Mouse (Mus musculus) layer of hippocampus, adult 9-11 months (tissue): Measurements from ENCODE around the gene Prodh2.
A peak's percentile ranks its signal among the peaks of the same experiment; 100 is the strongest.
"Not testable (repeated sequence)": the region's sequence is repeated elsewhere in the genome, so short reads cannot be mapped to it uniquely, and the experiment has no call there.

Source experiments
- DNase-seq: peaks from one replicate; pipeline ENCODE4 v3.0.0; 2022

The Prodh2 gene

DNA sequence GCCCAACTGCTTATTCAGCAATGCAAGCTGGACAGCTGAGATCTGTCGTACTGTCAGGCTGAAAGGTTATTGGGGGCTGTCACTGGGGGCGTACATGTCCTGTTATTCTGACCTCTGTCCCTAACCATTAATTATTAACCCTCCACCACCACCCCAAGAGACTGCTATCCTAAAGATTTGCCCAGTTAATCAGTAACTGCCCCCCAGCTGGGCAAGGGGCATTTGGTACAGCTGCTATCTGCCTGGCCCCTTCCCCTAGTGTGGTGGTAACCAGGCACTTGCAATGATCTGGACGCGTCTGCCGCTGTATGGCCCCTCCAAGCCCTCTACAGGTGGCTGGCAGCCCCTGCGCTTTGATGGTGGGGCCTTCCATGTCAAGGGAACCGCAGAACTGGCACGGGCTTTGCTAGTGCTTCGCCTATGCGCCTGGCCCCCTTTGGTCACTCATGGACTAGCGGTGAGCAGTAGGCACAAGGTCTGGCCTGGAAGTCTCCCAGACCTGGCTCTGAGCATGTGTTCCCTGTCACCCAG lies at the start of gene Prodh2:
Prodh2 (plus strand) TSS at position 222 of the 531 bp plus-strand sequence.
- no peak for DNase-seq

DNA sequence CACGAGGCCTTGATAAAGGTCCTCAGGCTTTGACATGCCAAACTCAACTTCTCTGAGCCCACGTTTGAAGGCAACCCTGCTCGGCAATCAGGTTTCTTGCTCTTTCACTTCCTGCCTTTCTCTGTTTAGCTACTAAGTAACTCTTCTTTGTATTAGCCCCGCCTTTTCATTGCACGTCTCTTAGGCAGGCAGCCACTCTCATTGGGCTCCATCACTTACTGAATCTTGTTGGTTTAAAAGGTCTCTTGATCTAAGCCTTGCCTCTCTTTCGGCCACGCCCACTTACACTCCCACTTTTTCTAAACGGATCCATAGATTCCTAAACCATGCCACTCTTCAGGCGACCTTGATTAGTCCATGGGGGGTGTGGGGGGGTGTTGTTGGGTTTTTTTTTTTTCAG lies 49.7 kb upstream of the Prodh2 start:
- no peak for DNase-seq

DNA sequence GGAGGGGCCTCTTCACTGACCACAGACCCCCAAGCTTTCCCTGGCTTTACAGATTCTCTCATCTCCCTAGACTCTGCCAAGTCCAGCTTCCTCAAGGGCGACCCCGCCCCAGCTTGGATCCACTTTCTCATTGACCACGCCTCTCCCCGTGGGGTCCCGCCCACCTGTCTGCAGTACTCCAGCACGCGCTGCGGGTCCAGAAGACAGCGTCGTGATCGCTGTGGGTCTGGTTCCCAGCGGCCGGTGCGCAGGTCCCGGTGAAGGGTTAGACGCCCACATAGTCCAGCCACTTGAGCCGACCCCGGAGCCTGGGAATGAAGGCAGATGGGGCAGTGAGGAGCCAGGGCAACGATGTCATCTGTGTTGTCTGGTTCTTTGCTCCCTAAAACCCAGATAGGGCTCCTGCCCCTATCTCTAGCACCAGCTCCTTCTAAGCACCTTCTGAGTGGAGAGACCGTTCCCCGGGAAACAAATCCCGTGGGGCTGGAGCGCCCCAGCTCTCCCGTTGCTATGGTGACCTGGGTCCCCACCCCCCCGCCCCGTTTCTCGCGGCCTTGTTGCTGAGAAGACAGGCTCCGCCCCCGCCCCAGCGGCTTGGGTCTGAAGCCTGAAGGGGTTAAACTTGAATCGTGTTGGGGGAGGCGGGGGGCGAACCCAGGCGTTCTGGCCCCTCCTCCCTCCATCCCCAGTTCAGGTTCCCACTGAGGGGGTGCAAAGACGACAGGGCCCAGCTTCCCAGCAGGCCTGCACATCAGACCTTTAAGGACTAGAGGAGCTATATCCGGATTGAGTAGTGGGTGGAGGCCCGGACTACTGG lies 49.1 kb upstream of the Prodh2 start:
- peak; percentile 89 for DNase-seq

DNA sequence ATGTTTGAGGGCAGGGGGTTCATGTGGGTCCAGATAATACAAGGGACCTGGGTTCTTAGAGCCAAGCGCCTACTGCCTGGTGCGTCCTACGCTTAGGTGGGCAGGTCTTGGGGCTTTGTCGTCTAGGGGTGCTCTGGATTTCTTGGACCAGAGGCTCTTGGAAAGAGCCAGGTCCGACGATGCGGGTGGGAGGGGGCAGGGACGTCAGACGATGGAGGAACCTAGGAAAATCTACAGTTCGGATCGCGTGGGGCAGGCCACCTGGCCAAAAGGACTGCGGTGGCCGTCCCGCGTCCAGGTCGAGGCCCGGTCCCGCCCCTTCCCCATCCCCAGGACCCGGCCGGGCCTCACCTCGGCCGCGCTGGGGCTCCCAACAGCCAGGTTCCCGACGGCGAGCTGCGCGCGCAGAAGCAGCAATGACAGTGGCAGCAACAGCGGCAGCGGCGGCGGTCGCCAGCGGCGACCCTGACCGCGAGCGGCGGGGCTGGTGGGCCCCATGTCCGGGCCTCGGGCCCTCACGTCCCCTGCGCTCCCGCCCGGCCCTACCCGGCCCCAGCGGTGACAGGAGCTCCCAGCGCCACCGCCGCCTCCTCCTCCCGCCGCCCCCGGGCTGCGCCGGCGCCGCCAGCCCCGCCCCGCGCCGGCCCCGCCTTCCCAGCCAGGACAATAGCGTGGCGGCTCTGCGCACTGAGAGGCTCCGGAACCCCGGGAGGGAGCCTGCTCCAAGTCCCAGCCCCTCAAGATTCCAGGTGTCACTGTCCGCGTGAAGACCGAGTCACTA lies 48.3 kb upstream of the Prodh2 start, which contains the start of gene Aplp1:
Aplp1 (minus strand) TSS at position 565 of the 781 bp plus-strand sequence.
- DNase-seq = peak; percentile 84

DNA sequence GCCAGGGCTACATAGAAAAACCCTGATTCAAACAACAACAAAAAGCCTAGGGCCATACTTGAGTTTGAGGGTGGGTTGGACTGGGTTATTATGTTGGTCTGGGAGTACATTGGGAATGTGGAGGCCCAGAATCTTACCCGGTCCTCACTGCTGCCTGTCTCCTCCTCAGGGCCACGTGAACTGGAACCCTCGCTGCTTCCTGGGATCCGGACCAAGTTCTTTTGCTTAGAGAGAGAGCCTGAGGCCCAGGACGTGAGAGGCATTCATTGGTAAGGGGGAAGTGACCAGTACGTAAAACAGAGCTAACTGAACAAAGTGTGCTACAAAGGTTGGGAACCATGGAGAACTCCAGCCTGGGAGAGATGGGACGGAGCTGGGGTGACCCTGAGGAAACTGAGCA lies 43.2 kb upstream of the Prodh2 start:
- DNase-seq = no peak

DNA sequence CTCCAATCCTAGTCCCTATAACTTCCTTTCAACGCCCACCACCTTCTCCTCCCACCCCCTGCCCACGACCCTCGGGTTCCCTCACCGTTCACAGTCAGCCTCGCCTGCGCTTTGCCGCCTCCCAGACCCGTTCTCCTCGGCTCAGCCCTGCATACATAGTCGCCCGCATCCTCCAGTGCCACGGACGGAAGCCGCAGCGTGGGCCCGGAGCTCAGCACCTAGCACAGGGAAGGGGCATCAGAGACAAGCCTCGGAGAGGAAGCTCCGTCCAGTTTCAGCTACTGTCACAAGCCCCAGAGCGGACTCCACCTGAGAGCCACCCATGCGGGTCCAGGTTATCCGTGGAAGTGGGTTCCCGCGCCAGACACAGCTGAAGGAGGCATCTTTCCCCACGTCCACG lies 40.1 kb upstream of the Prodh2 start:
- DNase-seq = no peak

DNA sequence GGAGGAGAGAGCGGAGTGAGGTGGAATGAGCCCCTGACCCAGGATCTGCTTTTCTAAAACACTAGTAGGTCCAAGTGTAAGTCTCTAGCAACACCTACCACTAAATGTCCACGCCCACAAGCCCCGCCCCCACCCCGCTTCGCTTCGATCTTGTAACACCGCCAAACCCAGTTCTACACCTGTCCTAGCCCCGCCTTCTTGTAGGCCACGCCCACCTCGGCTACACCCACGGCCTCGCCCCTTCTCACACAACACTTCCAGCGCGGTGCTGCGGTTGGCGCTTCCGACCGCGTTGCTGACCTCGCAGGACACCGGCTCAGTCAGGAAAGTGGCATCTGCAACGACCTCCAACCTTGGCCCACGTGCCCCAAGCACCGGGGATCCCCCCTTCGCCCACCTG lies 39.7 kb upstream of the Prodh2 start:
- DNase-seq = no peak

DNA sequence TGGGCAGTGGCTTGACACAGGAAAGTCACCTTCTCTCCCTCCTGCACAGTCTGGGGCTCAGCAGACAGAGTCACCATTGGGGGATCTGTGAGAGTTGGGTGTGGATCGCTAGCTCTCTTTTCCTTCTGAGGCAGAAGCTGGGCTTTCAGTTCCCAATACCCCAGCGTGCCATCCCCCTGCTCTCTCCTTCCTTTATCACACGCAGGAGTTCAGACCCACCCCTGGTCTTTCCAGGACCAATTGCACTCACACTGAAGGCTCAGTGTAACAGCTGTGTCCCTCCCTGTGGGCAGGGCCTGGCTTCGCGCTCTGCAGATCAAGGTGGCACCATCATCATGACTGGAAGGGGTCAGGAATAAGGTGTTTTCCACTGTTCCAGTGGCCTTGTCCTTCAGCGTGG lies 39.2 kb upstream of the Prodh2 start:
- DNase-seq = no peak

DNA sequence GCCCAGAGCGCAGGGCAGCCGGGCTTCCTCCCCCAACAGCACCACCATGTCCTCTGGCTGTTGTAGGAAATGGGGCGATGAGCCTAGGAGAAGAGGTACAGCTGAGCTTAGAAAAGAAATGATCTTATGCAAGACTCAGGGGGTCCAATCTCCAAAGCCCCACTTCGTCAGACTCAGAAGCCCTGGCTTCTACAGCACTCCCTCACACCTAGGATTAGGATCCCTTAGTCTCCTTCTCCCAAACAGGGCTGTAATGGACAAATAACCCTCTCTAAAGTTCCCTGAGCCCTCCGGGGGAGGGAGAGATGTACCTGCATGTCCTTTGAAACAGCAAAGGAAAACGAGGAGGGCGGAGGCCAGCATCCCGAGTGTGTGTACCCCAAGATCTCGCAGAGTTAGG lies 36.9 kb upstream of the Prodh2 start:
- DNase-seq = no peak

DNA sequence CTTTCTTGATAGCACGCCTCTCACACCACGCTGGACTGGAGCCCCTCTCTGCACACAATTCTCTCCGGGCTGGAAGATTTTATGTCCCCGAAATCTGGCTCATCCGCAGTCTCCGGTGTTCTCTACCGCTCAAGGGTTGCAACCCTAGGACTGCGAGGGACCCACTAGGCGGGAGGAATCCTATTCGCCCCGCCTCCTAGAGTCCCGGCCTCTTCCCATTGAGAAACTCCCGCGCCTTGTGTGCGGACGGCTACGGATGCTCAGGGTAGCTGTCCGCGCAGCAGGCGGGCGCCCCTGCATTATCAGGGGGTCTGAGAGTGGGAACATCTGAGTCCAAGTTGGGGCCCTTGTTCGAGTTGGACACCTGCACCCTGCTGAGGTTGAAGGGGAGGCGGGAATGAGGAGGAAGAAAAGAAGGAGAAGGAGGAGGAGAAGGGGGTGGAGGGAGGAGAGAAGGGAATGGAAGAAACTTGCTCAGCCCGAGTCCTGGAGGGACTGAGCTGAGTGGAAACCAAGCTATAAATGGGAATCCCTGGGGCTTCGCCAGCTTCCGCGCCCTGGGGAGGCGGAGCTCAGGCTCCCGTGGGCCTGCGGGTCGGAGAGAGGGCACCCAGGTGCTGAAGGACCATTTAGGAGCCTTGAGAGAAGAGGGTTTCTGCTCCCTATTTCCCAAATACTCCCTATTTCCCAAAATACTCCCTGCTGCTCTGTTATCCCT lies 36.4 kb upstream of the Prodh2 start:
- DNase-seq = no peak

DNA sequence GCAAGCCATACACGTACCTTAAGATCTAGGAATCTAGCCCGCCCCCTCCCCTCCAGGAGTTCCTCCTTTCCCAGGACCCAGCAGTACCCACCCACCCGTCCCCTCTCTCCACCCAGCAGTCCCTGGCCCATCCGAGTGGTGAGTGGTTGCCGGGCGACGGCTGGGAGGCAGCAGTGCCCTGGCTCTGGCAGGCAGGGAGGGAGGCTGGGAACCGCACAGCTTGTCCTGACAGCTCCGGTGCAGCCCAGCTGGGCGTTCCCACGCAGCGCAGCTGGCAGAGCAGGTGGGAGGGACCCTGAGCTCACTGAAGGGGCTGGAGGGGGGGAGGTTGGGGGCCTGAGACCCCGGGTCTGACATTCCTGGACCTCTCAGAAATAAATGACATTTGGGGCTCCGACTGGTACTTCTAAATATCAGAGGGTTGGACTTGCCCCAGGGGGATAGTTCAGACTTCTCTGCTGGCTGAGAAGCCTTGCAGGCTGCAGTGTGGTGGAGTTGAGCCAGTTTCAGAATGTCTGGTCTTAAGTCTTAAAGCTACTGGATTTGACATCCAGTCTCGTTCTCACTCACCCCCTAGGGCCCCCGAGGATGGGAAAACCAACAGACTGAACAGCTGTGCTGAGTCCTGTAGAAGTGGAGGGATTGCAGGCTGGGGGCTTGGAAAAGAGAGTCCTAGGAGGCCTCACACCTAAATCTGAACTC lies 35.6 kb upstream of the Prodh2 start, which contains the start of the genes Kirrel2 and Nphs1:
Kirrel2 (minus strand) TSS at position 62 of the 702 bp plus-strand sequence.
Nphs1 (plus strand) TSS at position 687 of the 702 bp plus-strand sequence.
- DNase-seq = peak; percentile 77

DNA sequence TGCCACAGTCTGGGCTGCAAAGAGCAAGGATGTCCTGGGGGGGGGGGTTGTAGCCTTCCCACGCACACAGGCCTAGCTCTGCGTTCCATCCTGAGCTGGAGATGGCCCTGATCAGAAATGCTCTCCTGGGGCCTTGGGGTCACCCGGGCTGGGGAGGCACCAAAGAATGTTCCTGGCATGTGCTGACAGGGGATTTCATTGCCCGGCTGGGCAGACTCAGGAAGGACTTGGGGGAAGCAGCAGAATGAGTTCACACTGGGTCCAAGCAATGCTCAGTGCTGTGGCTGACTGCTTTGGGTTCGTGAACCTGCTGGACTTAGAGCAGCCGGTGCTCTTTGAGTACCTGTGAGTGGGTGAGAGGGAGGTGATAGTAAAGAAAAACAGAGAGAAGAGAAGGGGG lies 33.9 kb upstream of the Prodh2 start:
- no peak for DNase-seq

DNA sequence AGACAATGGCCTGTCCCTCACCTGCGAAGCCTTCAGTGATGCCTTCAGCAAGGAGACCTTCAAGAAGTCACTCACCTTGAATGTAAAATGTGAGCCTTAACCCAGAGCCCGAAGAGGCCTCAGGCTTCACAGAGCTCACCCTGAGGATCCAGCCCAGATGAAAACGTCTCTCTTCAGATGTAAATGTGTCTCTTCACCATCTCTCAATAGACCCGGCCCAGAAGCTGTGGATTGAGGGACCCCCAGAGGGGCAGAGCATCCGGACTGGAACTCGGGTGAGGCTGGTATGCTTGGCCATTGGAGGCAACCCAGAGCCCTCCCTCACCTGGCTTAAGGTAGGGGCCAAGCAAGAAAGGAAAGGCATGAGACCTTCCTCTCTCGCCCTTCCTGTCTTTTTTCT lies 29.9 kb upstream of the Prodh2 start:
- no peak for DNase-seq

DNA sequence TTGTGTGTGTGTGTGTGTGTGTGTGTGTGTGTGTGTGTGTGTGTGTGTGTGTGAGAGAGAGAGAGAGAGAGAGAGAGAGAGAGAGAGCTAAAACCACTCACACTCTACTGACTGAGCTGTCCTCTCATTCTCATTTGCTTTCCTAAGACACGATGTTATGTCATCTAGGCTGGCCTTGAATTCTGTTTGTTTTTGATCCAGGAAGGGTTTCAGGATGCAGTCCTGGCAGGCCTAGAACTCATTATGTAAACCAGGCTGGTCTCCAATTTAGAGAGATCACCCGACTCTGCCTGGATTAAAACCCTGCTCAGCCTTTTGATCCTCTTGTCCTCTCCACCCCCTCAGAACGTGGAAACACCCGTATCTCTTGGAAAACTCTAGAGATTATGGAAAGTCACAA lies 29.4 kb upstream of the Prodh2 start:
- no peak for DNase-seq

DNA sequence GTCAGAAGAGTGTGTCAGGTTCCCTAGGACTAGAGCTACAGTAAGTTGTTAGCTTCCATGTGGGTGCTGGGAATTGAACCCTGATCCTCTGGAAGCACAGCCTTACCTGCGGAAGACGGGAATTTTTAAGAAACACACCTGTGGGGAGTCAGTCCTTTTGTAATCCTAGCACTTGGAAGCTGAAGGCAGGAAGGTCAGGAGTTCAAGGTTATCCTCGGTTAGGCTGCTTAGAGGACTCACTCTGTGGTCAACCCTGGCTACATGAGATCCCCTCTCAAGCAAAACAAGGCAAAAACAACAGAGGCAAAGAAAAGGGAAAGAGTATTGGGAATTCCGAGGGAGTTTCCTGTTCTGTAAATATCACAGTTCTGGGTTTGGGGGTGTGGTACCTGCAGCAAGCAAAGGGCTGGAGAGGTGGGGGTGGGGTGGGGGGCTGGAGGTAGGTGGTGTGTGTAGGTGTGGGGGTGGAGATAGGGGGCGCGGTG lies 28.6 kb upstream of the Prodh2 start:
- no peak for DNase-seq

DNA sequence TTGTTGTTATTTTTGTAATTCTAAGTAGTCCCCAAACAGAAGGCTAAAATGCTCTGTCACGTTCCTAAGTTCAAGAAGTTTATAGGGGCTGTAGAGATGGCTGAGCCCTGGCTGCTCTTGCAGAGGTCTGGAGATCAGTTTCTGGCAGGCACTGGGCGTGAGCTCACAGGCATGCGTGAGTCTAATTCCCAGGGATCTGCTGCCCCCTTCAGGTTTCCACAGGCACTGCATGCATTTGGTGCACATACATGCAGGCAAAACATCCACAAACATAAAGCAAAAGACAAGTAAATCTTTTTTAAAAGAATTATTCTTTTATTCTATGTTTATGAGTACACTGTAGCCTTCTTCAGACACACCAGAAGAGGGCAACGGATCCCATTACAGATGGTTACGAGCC lies 21.0 kb upstream of the Prodh2 start:
- DNase-seq = no peak

DNA sequence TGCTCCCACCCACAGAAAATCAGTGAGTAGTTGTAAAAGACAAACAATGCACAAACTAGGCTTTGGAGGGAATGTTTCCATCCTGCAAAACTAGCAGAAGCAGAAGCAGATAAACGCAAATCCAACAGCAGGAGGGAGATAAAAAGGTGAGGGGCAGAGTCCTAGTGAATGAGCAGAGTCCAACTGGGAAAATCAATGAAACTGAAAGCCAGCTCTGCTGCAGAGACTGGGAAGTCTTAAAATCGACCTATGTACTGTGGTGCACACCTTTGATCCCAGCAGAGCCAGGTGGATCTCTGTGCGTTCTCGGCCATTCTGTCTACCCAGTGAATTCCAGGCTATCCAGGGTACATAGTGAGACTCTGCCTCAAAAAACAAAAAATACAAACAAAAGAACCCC lies 18.4 kb upstream of the Prodh2 start:
- DNase-seq = no peak

DNA sequence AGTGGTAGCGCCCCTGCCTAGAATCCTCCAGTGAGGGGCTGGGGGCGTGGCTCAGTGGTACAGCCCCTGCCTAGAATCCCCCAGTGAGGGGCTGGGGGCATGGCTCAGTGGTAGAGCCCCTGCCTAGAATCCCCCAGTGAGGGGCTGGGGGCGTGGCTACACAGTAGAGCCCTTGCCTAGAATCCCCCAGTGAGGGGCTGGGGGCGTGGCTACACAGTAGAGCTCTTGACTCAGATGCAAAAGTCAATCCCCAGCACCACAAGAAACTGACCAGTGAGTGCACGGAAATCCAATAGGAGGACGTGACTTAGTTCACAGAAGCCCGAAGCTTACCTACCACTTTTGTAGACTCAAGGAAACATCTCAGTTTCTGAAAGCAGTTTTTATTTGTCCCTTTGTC lies 17.3 kb upstream of the Prodh2 start:
- not testable (repeated sequence) for DNase-seq

DNA sequence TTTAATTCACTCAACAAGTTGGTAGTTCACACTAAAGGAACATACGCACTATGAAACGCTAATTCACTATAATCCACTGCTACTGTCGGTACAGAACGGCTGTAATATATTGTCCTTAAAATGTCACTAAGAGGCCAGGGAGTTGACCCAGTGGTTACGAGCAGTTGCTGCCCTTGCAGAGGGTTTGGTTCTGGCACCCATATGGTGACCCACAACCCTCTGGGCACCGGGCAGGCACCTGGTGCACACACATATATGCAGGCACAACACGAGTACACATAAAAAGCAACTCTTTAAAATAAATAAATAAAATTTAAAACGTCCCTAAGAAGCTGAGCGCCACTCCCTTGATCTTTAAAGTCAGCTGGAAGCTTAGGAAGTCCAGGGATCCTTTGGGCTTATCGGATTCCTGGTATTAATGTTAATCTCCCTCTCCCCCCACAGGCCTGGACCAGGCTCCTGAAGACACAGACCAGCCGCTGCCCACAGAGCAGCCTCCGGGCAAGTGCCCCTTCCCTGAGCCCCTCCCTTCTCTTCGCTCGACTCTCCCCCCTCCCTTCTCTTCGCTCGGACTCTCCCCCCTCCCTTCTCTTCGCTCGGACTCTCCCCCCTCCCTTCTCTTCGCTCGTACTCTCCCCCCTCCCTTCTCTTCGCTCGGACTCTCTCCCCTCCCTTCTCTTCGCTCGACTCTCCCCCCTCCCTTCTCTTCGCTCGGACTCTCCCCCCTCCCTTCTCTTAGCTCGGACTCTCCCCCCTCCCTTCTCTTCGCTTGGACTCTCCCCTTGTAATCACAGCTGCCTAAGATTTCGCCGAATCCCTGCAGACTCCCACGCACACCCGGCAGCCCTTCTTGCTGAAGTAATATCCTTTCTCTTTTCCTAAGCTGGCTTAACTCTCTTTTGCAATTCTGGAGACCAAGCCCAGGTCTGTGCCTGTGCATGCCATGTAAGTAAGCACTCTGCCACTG lies 15.7 kb upstream of the Prodh2 start:
- DNase-seq = peak; percentile 61

DNA sequence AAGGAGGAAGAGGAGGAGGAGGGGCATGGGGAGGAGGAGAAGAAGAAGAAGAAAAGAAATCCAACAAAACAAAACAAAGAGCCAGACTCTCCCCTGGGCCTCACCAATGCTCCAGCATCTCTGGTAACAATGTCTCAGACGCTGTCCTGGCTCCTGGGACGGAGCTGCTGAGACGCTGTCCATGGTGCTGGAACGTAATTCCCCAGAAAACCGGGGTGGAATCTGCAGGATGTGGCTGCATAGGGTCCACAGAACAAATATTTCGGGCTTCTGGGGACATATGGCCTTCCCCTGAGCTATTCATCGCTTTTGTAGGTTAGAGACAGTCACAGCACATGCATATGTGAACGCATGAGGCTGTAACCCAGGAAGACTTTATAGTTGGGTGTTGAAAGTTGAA lies 9.2 kb upstream of the Prodh2 start:
- no peak for DNase-seq
